In the genomic region with DNA sequence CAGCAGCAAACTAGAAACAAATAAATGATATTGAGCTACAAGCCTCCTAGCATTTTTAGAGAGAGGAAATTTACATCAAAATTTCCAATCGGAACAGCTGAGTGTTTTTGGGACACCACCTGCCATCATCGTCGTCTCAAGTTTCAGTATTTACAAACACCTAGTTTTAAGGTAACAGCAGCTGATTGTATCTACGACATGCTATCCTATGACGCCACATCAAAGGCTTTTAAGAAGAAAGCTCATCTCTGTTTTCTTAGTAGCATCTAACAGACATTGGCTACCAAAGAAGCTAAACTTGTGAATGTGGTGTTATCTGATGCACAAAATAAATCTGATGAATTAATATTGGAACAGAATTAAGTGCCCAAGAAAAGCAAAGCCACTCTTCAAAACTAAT, we compare ENCODE assay signal across 17 mouse cellular contexts.
"Had no signal": no experiment of that assay in that cellular context is flagged by ENCODE, and none has a peak within 500 bp of the region (broad histone marks: within the 10 kb centered on the region; RNA-seq: fewer than 3 reads in every experiment).

No protein-coding gene starts in this region.

- DNase-seq: liver, embryonic 13.5 days; liver, postnatal 0 days; lung, adult 2 months; lung, postnatal 14 days; lung, postnatal 36 days; midbrain, embryonic 14.5 days; right cerebral cortex, postnatal 14 days; thymus, postnatal 4 days had no signal

- H3K4me3 ChIP-seq: liver, embryonic 13.5 days; liver, embryonic 15.5 days; lung, embryonic 15.5 days; megakaryocyte, embryonic 14.5 days; midbrain, embryonic 12.5 days; neural tube, embryonic 13.5 days; neural tube, embryonic 15.5 days; stomach, embryonic 15.5 days had no signal

- H3K27ac ChIP-seq: liver, embryonic 13.5 days; liver, embryonic 15.5 days; lung, embryonic 15.5 days; macrophage; midbrain, embryonic 12.5 days; neural tube, embryonic 13.5 days; neural tube, embryonic 15.5 days; stomach, embryonic 15.5 days; stomach, postnatal 0 days had no signal
